Comparison of ENCODE assay signal across 15 mouse cellular contexts in genomic region chr16:94164236-94164635, GRCm38 (mm10).
DNase-seq lines count a peak whose midpoint lies in the region; ATAC-seq lines count a peak whose summit lies in the region.
"Had no signal": no experiment of that assay in that cellular context is flagged by ENCODE, and none has a peak within 500 bp of the region (broad histone marks: within the 10 kb centered on the region; RNA-seq: fewer than 3 reads in every experiment).

No protein-coding gene starts in this region.

- H3K9ac ChIP-seq in forebrain, embryonic 12.5 days, result no peak overlapping the region
- H3K9ac ChIP-seq in forebrain, embryonic 16.5 days (replicated peaks; ENCODE audit: low read depth, low read length), result no peak overlapping the region
- no peak overlapping the region for H3K9ac ChIP-seq in neural tube, embryonic 11.5 days (ENCODE audit: low read length)
- H3K9ac ChIP-seq: hindbrain, embryonic 15.5 days had no signal

- no peak overlapping the region for H3K4me3 ChIP-seq in forebrain, embryonic 12.5 days (replicated peaks)
- no peak overlapping the region for H3K4me3 ChIP-seq in forebrain, embryonic 16.5 days (replicated peaks; ENCODE audit: low read length)
- no peak overlapping the region for H3K4me3 ChIP-seq in neural tube, embryonic 11.5 days (ENCODE audit: low read depth, low read length)
- H3K4me3 ChIP-seq: hindbrain, embryonic 15.5 days; megakaryocyte, embryonic 14.5 days had no signal

- H3K4me1 ChIP-seq in forebrain, embryonic 12.5 days, result peaks cover 24% of the 10 kb centered on the region
- peaks cover 14% of the 10 kb centered on the region for H3K4me1 ChIP-seq in forebrain, embryonic 16.5 days (replicated peaks; ENCODE audit: control insufficient read depth, insufficient read depth, low read length)
- 0 out of 2 replicates have a peak, but pooled peaks cover 5% of the 10 kb centered on the region for H3K4me1 ChIP-seq in neural tube, embryonic 11.5 days (ENCODE audit: control insufficient read depth, insufficient read depth, low read length)
- H3K4me1 ChIP-seq: hindbrain, embryonic 15.5 days had no signal

- H3K27ac ChIP-seq in forebrain, embryonic 12.5 days, result no peak overlapping the region
- no peak overlapping the region for H3K27ac ChIP-seq in forebrain, embryonic 16.5 days (ENCODE audit: low read length)
- no peak overlapping the region for H3K27ac ChIP-seq in neural tube, embryonic 11.5 days (ENCODE audit: low read depth, low read length)
- H3K27ac ChIP-seq: hindbrain, embryonic 15.5 days; stomach, postnatal 0 days had no signal

- 17% methylated on average over 7 of the region's 7 CpGs for WGBS in forebrain, embryonic 12.5 days
- 20% methylated on average over 7 of the region's 7 CpGs for WGBS in forebrain, embryonic 16.5 days
- WGBS in neural tube, embryonic 11.5 days, result 18% methylated on average over 7 of the region's 7 CpGs

- no peaks in the 10 kb centered on the region for H3K9me3 ChIP-seq in forebrain, embryonic 12.5 days
- no peaks in the 10 kb centered on the region for H3K9me3 ChIP-seq in forebrain, embryonic 16.5 days (ENCODE audit: control insufficient read depth, low read length)
- H3K9me3 ChIP-seq in neural tube, embryonic 11.5 days (ENCODE audit: control insufficient read depth, low read length), result no peaks in the 10 kb centered on the region
- H3K9me3 ChIP-seq: hindbrain, embryonic 15.5 days; megakaryocyte, embryonic 14.5 days had no signal

- no peak overlapping the region for H3K4me2 ChIP-seq in forebrain, embryonic 12.5 days
- no peak overlapping the region for H3K4me2 ChIP-seq in forebrain, embryonic 16.5 days (ENCODE audit: low read length)
- no peak overlapping the region for H3K4me2 ChIP-seq in neural tube, embryonic 11.5 days (ENCODE audit: low read depth)
- H3K4me2 ChIP-seq: hindbrain, embryonic 15.5 days had no signal

- H3K36me3 ChIP-seq in forebrain, embryonic 12.5 days (replicated peaks), result no peaks in the 10 kb centered on the region
- no peaks in the 10 kb centered on the region for H3K36me3 ChIP-seq in forebrain, embryonic 16.5 days (ENCODE audit: control insufficient read depth, insufficient read depth)
- no peaks in the 10 kb centered on the region for H3K36me3 ChIP-seq in neural tube, embryonic 11.5 days (ENCODE audit: control insufficient read depth, insufficient read depth, low read length)
- H3K36me3 ChIP-seq: hindbrain, embryonic 15.5 days had no signal

- peak; percentile 78 for ATAC-seq in forebrain, embryonic 12.5 days (ENCODE audit: low FRiP score)
- no peak for ATAC-seq in forebrain, embryonic 16.5 days
- ATAC-seq in neural tube, embryonic 11.5 days (ENCODE audit: insufficient read depth, low FRiP score, low TSS enrichment), result no peak
- ATAC-seq in inflammation-experienced regulatory T-cells, adult 6 months, result no peak

- peak; percentile 60 for DNase-seq in neural tube, embryonic 11.5 days (ENCODE audit: low spot score)
- DNase-seq in neural tube, embryonic 10.5 days (ENCODE audit: extremely low spot score, low spot score), result no peak
- DNase-seq in kidney, postnatal 4 days, result peak; percentile 27 to 41
- DNase-seq in frontal cortex, postnatal 25 days (ENCODE audit: low spot score in 2 of 2), result no peak
- DNase-seq in natural killer cell, adult 2 months (ENCODE audit: low spot score in 2 of 2), result no peak
- DNase-seq: adrenal gland, postnatal 36 days; B cell, adult 2 months; cerebellum, adult 2 months; layer of hippocampus, postnatal 36 days had no signal

- peaks cover 67% of the 10 kb centered on the region for H3K27me3 ChIP-seq in forebrain, embryonic 12.5 days
- H3K27me3 ChIP-seq in forebrain, embryonic 16.5 days (replicated peaks; ENCODE audit: control insufficient read depth, insufficient read depth, low read length), result no peaks in the 10 kb centered on the region
- H3K27me3 ChIP-seq in neural tube, embryonic 11.5 days (ENCODE audit: control insufficient read depth, insufficient read depth, low read length), result no peaks in the 10 kb centered on the region
- H3K27me3 ChIP-seq: hindbrain, embryonic 15.5 days had no signal

Comparison
In these comparisons a context has a peak if more than half of its experiments do, and no peak if none do; other contexts are left out.
1. DNase-seq: peak in neural tube, embryonic 11.5 days (single experiment) and kidney, postnatal 4 days (2 of 2); none in neural tube, embryonic 10.5 days (single experiment), frontal cortex, postnatal 25 days (0 of 2) and natural killer cell, adult 2 months (0 of 2).